Mouse (Mus musculus) midbrain, postnatal 0 days (tissue): ENCODE data around the gene Crim1. TPM values are rescaled to one million over a fixed set of nuclear protein-coding genes. Genes with fewer than 3 reads are reported as not detected.

ENCODE experiments used
- ATAC-seq: fragments of 200-750 bp; cut with Nextera tagmentation; 2 replicates; pipeline ENCODE4 v1.8.0; 2017; ENCODE audit warnings: moderate number of reproducible peaks, mild to moderate bottlenecking, moderate TSS enrichment, moderate library complexity; ENCODE audit not compliant: low FRiP score
- DNase-seq: peaks from one replicate; pipeline ENCODE4 v3.0.0-alpha.2; 2015; ENCODE audit warnings: low spot score
- H3K27ac ChIP-seq: fragments of 300-500 bp; sonication (generic); 2 replicates; pipeline ENCODE4 v1.5.1; 2014; ENCODE audit warnings: low read depth, mild to moderate bottlenecking, low read length, mixed read lengths
- H3K27me3 ChIP-seq: fragments of 300-500 bp; sonication (generic); 2 replicates; pipeline ENCODE4 v1.6.1; 2014; ENCODE audit warnings: low read length, control low read depth, mixed read lengths; ENCODE audit not compliant: insufficient read depth
- H3K36me3 ChIP-seq: fragments of 300-500 bp; sonication (generic); 2 replicates; pipeline ENCODE4 v1.6.1; 2014; ENCODE audit warnings: low read length, control low read depth, mixed read lengths; ENCODE audit not compliant: insufficient read depth
- H3K4me1 ChIP-seq: fragments of 300-500 bp; sonication (generic); 2 replicates; pipeline ENCODE4 v1.6.1; 2014; ENCODE audit warnings: mild to moderate bottlenecking, control low read depth, antibody characterized with exemption, low read length, mixed read lengths; ENCODE audit not compliant: insufficient read depth
- H3K4me2 ChIP-seq: fragments of 300-500 bp; sonication (generic); 2 replicates; pipeline ENCODE4 v1.6.1; 2014; ENCODE audit warnings: low read depth, mild to moderate bottlenecking, low read length, mixed read lengths; ENCODE audit not compliant: poor library complexity, severe bottlenecking
- H3K4me3 ChIP-seq: fragments of 300-500 bp; sonication (generic); 2 replicates; pipeline ENCODE4 v1.5.1; 2014; ENCODE audit warnings: low read depth, mild to moderate bottlenecking, low read length, moderate library complexity
- H3K9ac ChIP-seq: fragments of 300-500 bp; sonication (generic); replicated peaks from 2 replicates; pipeline ENCODE4 v1.6.1; 2014; ENCODE audit warnings: mild to moderate bottlenecking, low read length, moderate library complexity, mixed read lengths; ENCODE audit not compliant: poor library complexity, severe bottlenecking
- H3K9me3 ChIP-seq: fragments of 300-500 bp; sonication (generic); 2 replicates; pipeline ENCODE4 v1.6.1; 2016; ENCODE audit warnings: low read length, control low read depth
- CTCF ChIP-seq: IDR thresholded peaks from 2 replicates; pipeline ENCODE4 v1.5.1; 2016; ENCODE audit warnings: antibody characterized with exemption, mild to moderate bottlenecking
- WGBS: fragments of 180-500 bp; shearing (Covaris S2); extraction: QIAGEN DNeasy Blood & Tissue Kit; methylation state at CpG from one replicate; pipeline ENCODE4 v1.1.7; 2014; 5-methylcytosine and 5-hydroxymethylcytosine counted together
- polyA plus RNA-seq: library from polyadenylated mRNA; unstranded; fragments of >200 nt; fragmentation: Nextera tagmentation; extraction: Ambion mirVana; gene quantifications from 2 replicates; pipeline ENCODE4 v1.2.1, GENCODE M21; 2015
- total RNA-seq: library from RNA; depleted of rRNA; stranded (reverse); fragments of >200 nt; gene quantifications from 2 replicates; pipeline ENCODE4 v1.2.3, GENCODE M21; 2014

The Crim1 gene
- total and polyA plus RNA-seq, 2 experiments from 2014 or later, result 16.5 to 119 TPM

- Histone ChIP-seq H3K9me3 (no peaks in the 10 kb centered on the region), H3K4me2 (no peak overlapping the region), H3K36me3 (no peaks in the 10 kb centered on the region), H3K27ac (no peak overlapping the region), H3K4me3 (no peak overlapping the region), H3K4me1 (no peaks in the 10 kb centered on the region), H3K27me3 (no peaks in the 10 kb centered on the region), H3K9ac (no peak overlapping the region)
- WGBS, result 91% methylated on average over 1 of the region's 1 CpGs
- ATAC-seq, result no peak
- no peak for TF ChIP-seq CTCF
- no peak for DNase-seq
Observed at GRCm38 (mm10) chr17:78221860-78222259, 21.8 kb downstream of the Crim1 start.

DNA sequence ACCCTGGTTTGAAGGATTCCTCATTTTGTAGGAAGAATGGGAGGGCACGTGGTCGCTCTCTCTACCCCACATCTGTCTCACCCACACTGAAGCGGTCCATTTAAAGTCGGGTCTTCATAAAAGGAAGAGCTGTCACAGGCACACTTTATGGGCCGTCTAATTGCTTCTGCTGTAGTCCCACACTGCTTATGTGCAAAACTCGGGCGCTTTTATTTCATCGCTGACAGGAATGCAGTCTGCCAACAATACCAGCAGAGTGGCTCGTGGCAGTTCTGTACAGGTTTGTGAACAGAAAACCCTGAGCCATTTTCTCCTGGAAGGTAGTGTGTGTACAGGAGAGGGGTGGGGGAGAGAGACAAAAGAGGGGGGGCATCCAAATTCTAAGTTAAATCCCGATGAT is 23.9 kb downstream of the Crim1 start:
- no peak for TF ChIP-seq CTCF
- no peak overlapping the region for H3K9ac ChIP-seq
- H3K27ac ChIP-seq, result no peak overlapping the region
- no peaks in the 10 kb centered on the region for H3K36me3 ChIP-seq
- no peaks in the 10 kb centered on the region for H3K9me3 ChIP-seq
- H3K4me1 ChIP-seq, result no peaks in the 10 kb centered on the region
- no peak overlapping the region for H3K4me3 ChIP-seq
- H3K27me3 ChIP-seq, result no peaks in the 10 kb centered on the region
- peak overlapping the region; percentile 18; the same call in 1 of the 2 replicates for H3K4me2 ChIP-seq
- WGBS, result 45% methylated on average over 10 of the region's 10 CpGs
- DNase-seq (peak; percentile 33), ATAC-seq (peak; percentile 55; the same call in 1 of the 2 replicates)

DNA sequence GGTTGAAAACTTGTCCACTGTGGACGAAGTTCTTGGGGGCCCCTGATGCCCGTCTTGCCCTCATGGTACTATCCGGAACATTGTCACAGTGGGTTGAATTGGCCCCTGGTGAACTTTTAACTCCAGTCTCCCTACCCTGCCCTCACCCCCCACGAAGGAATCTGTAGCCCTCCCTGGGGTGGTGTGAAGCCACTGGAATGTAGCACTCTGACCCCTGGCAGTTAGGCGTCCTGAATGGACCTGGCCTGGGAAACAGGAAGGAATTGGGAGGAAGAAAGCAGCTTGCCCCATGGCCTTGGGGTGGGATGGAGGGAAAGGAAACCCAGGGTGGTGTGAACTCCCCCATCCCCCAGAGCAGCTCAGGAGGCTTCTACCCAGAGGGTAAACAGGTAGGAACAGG is 25.5 kb downstream of the Crim1 start:
- no peak overlapping the region for H3K9ac ChIP-seq
- 89% methylated on average over 5 of the region's 5 CpGs for WGBS
- TF ChIP-seq CTCF, result no peak
- H3K27ac ChIP-seq, result no peak overlapping the region
- H3K4me1 ChIP-seq, result no peaks in the 10 kb centered on the region
- no peaks in the 10 kb centered on the region for H3K9me3 ChIP-seq
- H3K27me3 ChIP-seq, result no peaks in the 10 kb centered on the region
- H3K36me3 ChIP-seq, result no peaks in the 10 kb centered on the region
- ATAC-seq, result no peak
- no peak overlapping the region for H3K4me3 ChIP-seq
- DNase-seq, result no peak
- no peak overlapping the region for H3K4me2 ChIP-seq

DNA sequence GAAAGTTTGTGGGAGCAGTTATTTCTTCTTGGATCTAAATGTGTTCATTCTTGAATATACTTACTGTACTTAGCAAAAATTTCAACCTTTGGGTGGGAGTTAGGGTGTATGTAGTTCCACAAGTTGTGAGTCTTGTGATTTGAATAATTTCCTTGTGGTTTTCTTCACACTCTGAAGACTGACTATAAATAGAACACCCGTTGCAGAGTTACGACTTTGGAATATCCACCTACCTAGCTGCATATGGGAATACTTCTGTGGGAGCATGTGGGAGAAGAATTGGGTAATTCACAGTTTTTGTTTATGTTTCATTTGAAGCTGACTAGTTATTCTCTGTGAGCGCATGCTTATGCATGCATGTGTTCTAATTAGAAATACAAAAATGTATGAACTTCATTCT is 27.2 kb downstream of the Crim1 start:
- Histone ChIP-seq H3K4me2 (no peak overlapping the region), H3K9me3 (no peaks in the 10 kb centered on the region), H3K4me3 (no peak overlapping the region), H3K4me1 (no peaks in the 10 kb centered on the region), H3K9ac (no peak overlapping the region), H3K36me3 (no peaks in the 10 kb centered on the region), H3K27ac (no peak overlapping the region), H3K27me3 (no peaks in the 10 kb centered on the region)
- no peak for DNase-seq
- ATAC-seq, result no peak
- TF ChIP-seq CTCF, result no peak
- 72% methylated on average over 3 of the region's 3 CpGs for WGBS

DNA sequence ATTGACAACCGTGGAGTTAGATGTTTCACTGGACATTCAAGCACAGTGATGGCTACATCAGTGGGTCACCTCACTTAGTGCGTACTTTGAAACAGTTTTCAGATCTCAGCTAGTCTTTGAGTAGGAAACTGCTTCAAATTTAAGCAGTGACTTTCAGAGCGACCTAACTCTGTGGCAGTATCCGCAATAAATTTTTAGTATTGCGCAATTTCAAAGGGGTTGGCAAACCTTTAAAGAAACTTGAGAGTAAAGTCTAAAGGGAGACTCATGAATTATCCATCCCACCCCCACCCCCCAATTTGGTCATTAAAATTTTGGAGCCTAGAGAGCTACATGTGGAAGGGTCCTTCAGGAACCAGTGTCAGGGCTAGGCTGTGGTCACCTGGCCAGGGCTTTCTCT is 31.5 kb downstream of the Crim1 start:
- H3K36me3 ChIP-seq, result no peaks in the 10 kb centered on the region
- H3K4me2 ChIP-seq, result no peak overlapping the region
- DNase-seq (no peak), ATAC-seq (no peak)
- no peaks in the 10 kb centered on the region for H3K9me3 ChIP-seq
- peaks cover 3% of the 10 kb centered on the region; the same call in 1 of the 2 replicates for H3K4me1 ChIP-seq
- no peak overlapping the region for H3K9ac ChIP-seq
- no peak overlapping the region for H3K4me3 ChIP-seq
- no peak overlapping the region for H3K27ac ChIP-seq
- WGBS, result 92% methylated on average over 5 of the region's 5 CpGs
- TF ChIP-seq CTCF, result no peak
- H3K27me3 ChIP-seq, result no peaks in the 10 kb centered on the region

- H3K4me2 ChIP-seq, result peak overlapping the region; percentile 41
- TF ChIP-seq CTCF, result no peak
Observed at GRCm38 (mm10) chr17:78232703-78233102, 32.7 kb downstream of the Crim1 start.

More at GRCm38 (mm10) chr17:78232703-78233102, 32.7 kb downstream of the Crim1 start:
- Histone ChIP-seq H3K36me3 (no peaks in the 10 kb centered on the region), H3K4me1 (peaks cover 3% of the 10 kb centered on the region; the same call in 1 of the 2 replicates), H3K27me3 (no peaks in the 10 kb centered on the region), H3K9ac (no peak overlapping the region; the same call in 1 of the 2 replicates), H3K27ac (peak overlapping the region; percentile 26; the same call in 1 of the 2 replicates), H3K9me3 (no peaks in the 10 kb centered on the region), H3K4me3 (0 out of 2 replicates have a peak overlapping the region, but pooled peaks have one; percentile 1)
- peak; percentile 28; the same call in 1 of the 2 replicates for ATAC-seq
- DNase-seq, result peak; percentile 47
- 53% methylated on average over 13 of the region's 13 CpGs for WGBS
